Mouse (Mus musculus): Measurements from ENCODE around the gene Gm11060. TPM values are rescaled to one million over a fixed set of nuclear protein-coding genes. Genes with fewer than 3 reads are reported as not detected.

Gene Gm11060
- polyA plus RNA-seq, 1 experiment from 2014 or later = not detected

- Histone ChIP-seq H3K4me2 (ENCODE audit: low read length) (no peak overlapping the region), H3K27me3 (replicated peaks; ENCODE audit: control insufficient read depth, insufficient read depth, low read length) (no peaks in the 10 kb centered on the region), H3K36me3 (ENCODE audit: control insufficient read depth, insufficient read depth, low read length) (no peaks in the 10 kb centered on the region), H3K9ac (ENCODE audit: low read depth, low read length) (no peak overlapping the region), H3K27ac (ENCODE audit: low read depth, low read length) (no peak overlapping the region), H3K4me3 (ENCODE audit: low read length) (no peak overlapping the region), H3K4me1 (ENCODE audit: control insufficient read depth, insufficient read depth, low read depth, low read length) (no peaks in the 10 kb centered on the region), H3K9me3 (ENCODE audit: control insufficient read depth, low read length) (no peaks in the 10 kb centered on the region)
- ATAC-seq = no peak
- 80% methylated on average over 7 of the region's 7 CpGs for WGBS
Measured at GRCm38 (mm10) chr2:105077151-105077550, 14.7 kb upstream of the Gm11060 start.

GRCm38 (mm10) chr2:105082256-105082790 lies 9.5 kb upstream of the Gm11060 start:
- ATAC-seq = no peak
- H3K27me3 ChIP-seq (replicated peaks; ENCODE audit: control insufficient read depth, insufficient read depth, low read length) = no peaks in the 10 kb centered on the region
- no peaks in the 10 kb centered on the region for H3K4me1 ChIP-seq (ENCODE audit: control insufficient read depth, insufficient read depth, low read depth, low read length)
- no peak overlapping the region for H3K9ac ChIP-seq (ENCODE audit: low read depth, low read length)
- H3K4me2 ChIP-seq (ENCODE audit: low read length) = no peak overlapping the region
- no peaks in the 10 kb centered on the region for H3K9me3 ChIP-seq (ENCODE audit: control insufficient read depth, low read length)
- no peaks in the 10 kb centered on the region for H3K36me3 ChIP-seq (ENCODE audit: control insufficient read depth, insufficient read depth, low read length)
- H3K4me3 ChIP-seq (ENCODE audit: low read length) = no peak overlapping the region
- H3K27ac ChIP-seq (ENCODE audit: low read depth, low read length) = no peak overlapping the region
- 36% methylated on average over 9 of the region's 9 CpGs for WGBS

- 82% methylated on average over 4 of the region's 4 CpGs for WGBS
- Histone ChIP-seq H3K4me1 (ENCODE audit: control insufficient read depth, insufficient read depth, low read depth, low read length) (no peaks in the 10 kb centered on the region), H3K9me3 (ENCODE audit: control insufficient read depth, low read length) (no peaks in the 10 kb centered on the region), H3K36me3 (ENCODE audit: control insufficient read depth, insufficient read depth, low read length) (no peaks in the 10 kb centered on the region), H3K27me3 (replicated peaks; ENCODE audit: control insufficient read depth, insufficient read depth, low read length) (no peaks in the 10 kb centered on the region), H3K4me2 (ENCODE audit: low read length) (no peak overlapping the region), H3K9ac (ENCODE audit: low read depth, low read length) (no peak overlapping the region), H3K4me3 (ENCODE audit: low read length) (no peak overlapping the region), H3K27ac (ENCODE audit: low read depth, low read length) (no peak overlapping the region)
- ATAC-seq = no peak
Measured at GRCm38 (mm10) chr2:105084035-105084434, 7.8 kb upstream of the Gm11060 start.

- 95% methylated on average over 3 of the region's 3 CpGs for WGBS
- no peaks in the 10 kb centered on the region for H3K9me3 ChIP-seq (ENCODE audit: control insufficient read depth, low read length)
- no peak overlapping the region for H3K4me2 ChIP-seq (ENCODE audit: low read length)
- no peak overlapping the region for H3K27ac ChIP-seq (ENCODE audit: low read depth, low read length)
- no peak overlapping the region for H3K4me3 ChIP-seq (ENCODE audit: low read length)
- no peaks in the 10 kb centered on the region for H3K27me3 ChIP-seq (replicated peaks; ENCODE audit: control insufficient read depth, insufficient read depth, low read length)
- ATAC-seq = no peak
- H3K4me1 ChIP-seq (ENCODE audit: control insufficient read depth, insufficient read depth, low read depth, low read length) = peaks cover 12% of the 10 kb centered on the region
- H3K36me3 ChIP-seq (ENCODE audit: control insufficient read depth, insufficient read depth, low read length) = no peaks in the 10 kb centered on the region
- H3K9ac ChIP-seq (ENCODE audit: low read depth, low read length) = no peak overlapping the region
Measured at GRCm38 (mm10) chr2:105086081-105086480, 5.7 kb upstream of the Gm11060 start.

GRCm38 (mm10) chr2:105088005-105088404 lies 3.8 kb upstream of the Gm11060 start:
- Histone ChIP-seq H3K4me2 (ENCODE audit: low read length) (no peak overlapping the region), H3K27ac (ENCODE audit: low read depth, low read length) (no peak overlapping the region), H3K4me1 (ENCODE audit: control insufficient read depth, insufficient read depth, low read depth, low read length) (peaks cover 12% of the 10 kb centered on the region), H3K4me3 (ENCODE audit: low read length) (no peak overlapping the region), H3K9ac (ENCODE audit: low read depth, low read length) (no peak overlapping the region), H3K9me3 (ENCODE audit: control insufficient read depth, low read length) (no peaks in the 10 kb centered on the region), H3K36me3 (ENCODE audit: control insufficient read depth, insufficient read depth, low read length) (no peaks in the 10 kb centered on the region), H3K27me3 (replicated peaks; ENCODE audit: control insufficient read depth, insufficient read depth, low read length) (no peaks in the 10 kb centered on the region)
- no peak for ATAC-seq
- WGBS = 91% methylated on average over 3 of the region's 3 CpGs

GRCm38 (mm10) chr2:105089083-105089482 lies 2.7 kb upstream of the Gm11060 start:
- H3K36me3 ChIP-seq (ENCODE audit: control insufficient read depth, insufficient read depth, low read length) = no peaks in the 10 kb centered on the region
- no peak overlapping the region for H3K4me2 ChIP-seq (ENCODE audit: low read length)
- H3K4me1 ChIP-seq (ENCODE audit: control insufficient read depth, insufficient read depth, low read depth, low read length) = peaks cover 12% of the 10 kb centered on the region
- ATAC-seq = no peak
- H3K9ac ChIP-seq (ENCODE audit: low read depth, low read length) = no peak overlapping the region
- H3K4me3 ChIP-seq (ENCODE audit: low read length) = no peak overlapping the region
- no peaks in the 10 kb centered on the region for H3K27me3 ChIP-seq (replicated peaks; ENCODE audit: control insufficient read depth, insufficient read depth, low read length)
- 51% methylated on average over 4 of the region's 4 CpGs for WGBS
- no peak overlapping the region for H3K27ac ChIP-seq (ENCODE audit: low read depth, low read length)
- H3K9me3 ChIP-seq (ENCODE audit: control insufficient read depth, low read length) = no peaks in the 10 kb centered on the region

- no peak overlapping the region for H3K9ac ChIP-seq (ENCODE audit: low read depth, low read length)
- H3K9me3 ChIP-seq (ENCODE audit: control insufficient read depth, low read length) = no peaks in the 10 kb centered on the region
- 34% methylated on average over 7 of the region's 7 CpGs for WGBS
- no peaks in the 10 kb centered on the region for H3K27me3 ChIP-seq (replicated peaks; ENCODE audit: control insufficient read depth, insufficient read depth, low read length)
- no peak overlapping the region; the same call in 1 of the 2 replicates for H3K27ac ChIP-seq (ENCODE audit: low read depth, low read length)
- H3K4me2 ChIP-seq (ENCODE audit: low read length) = no peak overlapping the region
- H3K36me3 ChIP-seq (ENCODE audit: control insufficient read depth, insufficient read depth, low read length) = no peaks in the 10 kb centered on the region
- no peak overlapping the region for H3K4me3 ChIP-seq (ENCODE audit: low read length)
- H3K4me1 ChIP-seq (ENCODE audit: control insufficient read depth, insufficient read depth, low read depth, low read length) = peaks cover 12% of the 10 kb centered on the region
- ATAC-seq = peak; percentile 67
Measured at GRCm38 (mm10) chr2:105089581-105090508, 2.0 kb upstream of the Gm11060 start.

- WGBS = 83% methylated on average over 5 of the region's 5 CpGs
- peaks cover 12% of the 10 kb centered on the region for H3K4me1 ChIP-seq (ENCODE audit: control insufficient read depth, insufficient read depth, low read depth, low read length)
- no peak overlapping the region for H3K4me3 ChIP-seq (ENCODE audit: low read length)
- H3K4me2 ChIP-seq (ENCODE audit: low read length) = no peak overlapping the region
- ATAC-seq = no peak
- no peaks in the 10 kb centered on the region for H3K27me3 ChIP-seq (replicated peaks; ENCODE audit: control insufficient read depth, insufficient read depth, low read length)
- no peaks in the 10 kb centered on the region for H3K9me3 ChIP-seq (ENCODE audit: control insufficient read depth, low read length)
- H3K27ac ChIP-seq (ENCODE audit: low read depth, low read length) = no peak overlapping the region
- H3K9ac ChIP-seq (ENCODE audit: low read depth, low read length) = no peak overlapping the region
- H3K36me3 ChIP-seq (ENCODE audit: control insufficient read depth, insufficient read depth, low read length) = no peaks in the 10 kb centered on the region
Measured at GRCm38 (mm10) chr2:105090991-105091390, 827 bp upstream of the Gm11060 start.

GRCm38 (mm10) chr2:105097294-105097953 lies 5.6 kb downstream of the Gm11060 start:
- no peaks in the 10 kb centered on the region for H3K27me3 ChIP-seq (replicated peaks; ENCODE audit: control insufficient read depth, insufficient read depth, low read length)
- 77% methylated on average over 22 of the region's 22 CpGs for WGBS
- H3K4me1 ChIP-seq (ENCODE audit: control insufficient read depth, insufficient read depth, low read depth, low read length) = no peaks in the 10 kb centered on the region
- no peak for ATAC-seq
- H3K4me3 ChIP-seq (ENCODE audit: low read length) = no peak overlapping the region
- H3K9me3 ChIP-seq (ENCODE audit: control insufficient read depth, low read length) = no peaks in the 10 kb centered on the region
- no peak overlapping the region for H3K9ac ChIP-seq (ENCODE audit: low read depth, low read length)
- no peak overlapping the region for H3K4me2 ChIP-seq (ENCODE audit: low read length)
- H3K27ac ChIP-seq (ENCODE audit: low read depth, low read length) = no peak overlapping the region
- H3K36me3 ChIP-seq (ENCODE audit: control insufficient read depth, insufficient read depth, low read length) = no peaks in the 10 kb centered on the region
